Mouse (Mus musculus) heart, postnatal 0 days (tissue): Measurements from ENCODE around the gene Saa4. TPM values are rescaled to one million over a fixed set of nuclear protein-coding genes. Genes with fewer than 3 reads are reported as not detected.

Source experiments
- ATAC-seq: fragments of 200-750 bp; cut with Nextera tagmentation; 2 replicates; pipeline ENCODE4 v1.8.0; 2017; ENCODE audit warnings: low read depth, moderate number of reproducible peaks, moderate library complexity; ENCODE audit not compliant: insufficient read depth
- DNase-seq: peaks from one replicate; pipeline ENCODE4 v3.0.0-alpha.2; 2016; ENCODE audit warnings: low spot score
- H3K27ac ChIP-seq: fragments of 300-500 bp; sonication (generic); 2 replicates; pipeline ENCODE4 v1.5.1; 2014; ENCODE audit warnings: low read depth, mild to moderate bottlenecking
- H3K27me3 ChIP-seq: fragments of 300-500 bp; sonication (generic); 2 replicates; pipeline ENCODE4 v1.6.1; 2014; ENCODE audit warnings: low read length, mixed read lengths; ENCODE audit not compliant: control insufficient read depth, insufficient read depth
- H3K36me3 ChIP-seq: fragments of 300-500 bp; sonication (generic); replicated peaks from 2 replicates; pipeline ENCODE4 v1.6.1; 2014; ENCODE audit warnings: low read length, mixed read lengths; ENCODE audit not compliant: control insufficient read depth, insufficient read depth
- H3K4me1 ChIP-seq: fragments of 300-500 bp; sonication (generic); 2 replicates; pipeline ENCODE4 v1.6.1; 2014; ENCODE audit warnings: antibody characterized with exemption; ENCODE audit not compliant: control insufficient read depth, insufficient read depth
- H3K4me2 ChIP-seq: fragments of 300-500 bp; sonication (generic); 2 replicates; pipeline ENCODE4 v1.6.1; 2014; ENCODE audit warnings: low read depth, mild to moderate bottlenecking, low read length, moderate library complexity
- H3K4me3 ChIP-seq: fragments of 300-500 bp; sonication (generic); 2 replicates; pipeline ENCODE4 v1.5.1; 2014; ENCODE audit warnings: low read depth, low read length
- H3K9ac ChIP-seq: fragments of 300-500 bp; sonication (generic); replicated peaks from 2 replicates; pipeline ENCODE4 v1.6.1; 2014; ENCODE audit warnings: low read depth, low read length, mixed read lengths
- H3K9me3 ChIP-seq: fragments of 300-500 bp; sonication (generic); replicated peaks from 2 replicates; pipeline ENCODE4 v1.6.1; 2016; ENCODE audit warnings: low read length; ENCODE audit not compliant: control insufficient read depth
- CTCF ChIP-seq: IDR thresholded peaks from 2 replicates; pipeline ENCODE4 v1.5.1; 2016; ENCODE audit warnings: antibody characterized with exemption, control low read depth, low read depth
- EP300 ChIP-seq: IDR thresholded peaks from 2 replicates; pipeline ENCODE4 v1.6.1; 2016; ENCODE audit warnings: antibody characterized with exemption, low read depth
- WGBS: fragments of 180-500 bp; shearing (Covaris S2); extraction: QIAGEN DNeasy Blood & Tissue Kit; methylation state at CpG from one replicate; pipeline ENCODE4 v1.1.7; 2014; 5-methylcytosine and 5-hydroxymethylcytosine counted together
- polyA plus RNA-seq: library from polyadenylated mRNA; unstranded; fragments of >200 nt; fragmentation: Nextera tagmentation; extraction: Ambion mirVana; gene quantifications from 2 replicates; pipeline ENCODE4 v1.2.1, GENCODE M21; 2015
- total RNA-seq: library from RNA; depleted of rRNA; stranded (reverse); fragments of >200 nt; gene quantifications from 2 replicates; pipeline ENCODE4 v1.2.3, GENCODE M21; 2014; ENCODE audit warnings: low replicate concordance

The Saa4 gene
- total and polyA plus RNA-seq, 2 experiments from 2014 or later, result not detected

DNA sequence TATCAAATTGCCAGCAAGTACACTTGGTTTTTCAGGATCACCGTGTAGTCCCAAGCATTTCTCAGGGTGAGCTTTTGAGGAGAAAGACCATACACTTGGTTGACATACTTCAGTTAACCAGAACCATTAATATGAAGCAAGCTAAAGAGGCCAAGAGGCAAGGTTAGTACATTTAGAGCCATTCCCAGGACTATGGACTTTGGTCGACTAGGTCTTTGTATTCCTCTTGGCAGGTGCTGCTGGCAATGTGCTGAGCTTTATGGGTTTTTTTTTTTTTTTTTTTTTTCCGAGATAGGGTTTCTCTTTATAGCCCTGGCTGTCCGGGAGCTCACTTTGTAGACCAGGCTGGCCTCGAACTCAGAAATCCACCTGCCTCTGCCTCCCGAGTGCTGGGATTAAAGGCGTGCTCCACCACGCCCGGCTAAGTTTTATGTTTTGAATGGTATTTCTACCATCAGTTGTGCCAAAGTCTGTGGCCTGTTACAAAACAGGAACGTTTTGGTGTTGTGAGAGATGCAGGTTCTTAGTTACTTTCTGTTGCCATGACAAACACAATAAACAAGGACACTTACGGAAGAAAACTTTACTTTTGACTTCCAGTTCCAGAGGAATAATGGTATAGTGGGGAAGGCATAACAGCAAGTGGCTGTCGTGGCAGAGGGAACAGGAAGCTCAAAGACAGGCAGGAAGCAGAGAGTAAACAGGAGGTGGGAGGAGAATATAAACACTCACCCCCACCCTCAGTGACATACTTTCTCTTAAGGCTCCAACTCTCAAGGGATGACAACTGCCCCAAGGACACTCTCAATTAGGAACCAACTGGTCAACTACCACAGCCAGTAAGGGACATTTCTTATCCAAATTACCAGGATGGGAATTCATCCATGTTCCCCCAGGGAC, 6.4 kb upstream of the Saa4 start:
- ATAC-seq, result no peak
- WGBS, result 70% methylated on average over 12 of the region's 12 CpGs
- Histone ChIP-seq H3K9ac (no peak overlapping the region), H3K4me2 (no peak overlapping the region), H3K4me3 (no peak overlapping the region), H3K36me3 (no peaks in the 10 kb centered on the region), H3K4me1 (no peaks in the 10 kb centered on the region), H3K27ac (no peak overlapping the region), H3K27me3 (no peaks in the 10 kb centered on the region), H3K9me3 (no peaks in the 10 kb centered on the region)
- TF ChIP-seq EP300 (no peak), CTCF (no peak)
- DNase-seq, result no peak

- Histone ChIP-seq H3K27me3 (no peaks in the 10 kb centered on the region), H3K9ac (no peak overlapping the region), H3K36me3 (no peaks in the 10 kb centered on the region), H3K4me3 (no peak overlapping the region), H3K9me3 (no peaks in the 10 kb centered on the region), H3K27ac (no peak overlapping the region), H3K4me2 (no peak overlapping the region), H3K4me1 (no peaks in the 10 kb centered on the region)
- DNase-seq (no peak), ATAC-seq (no peak)
- 46% methylated on average over 2 of the region's 2 CpGs for WGBS
- TF ChIP-seq EP300 (no peak), CTCF (no peak)
Observed at GRCm38 (mm10) chr7:46734983-46735382, 2.6 kb upstream of the Saa4 start.

- no peaks in the 10 kb centered on the region for H3K9me3 ChIP-seq
- no peak for ATAC-seq
- DNase-seq, result no peak
- no peaks in the 10 kb centered on the region for H3K4me1 ChIP-seq
- H3K27ac ChIP-seq, result no peak overlapping the region
- TF ChIP-seq EP300, result no peak
- TF ChIP-seq CTCF, result no peak
- no peaks in the 10 kb centered on the region for H3K27me3 ChIP-seq
- 64% methylated on average over 1 of the region's 1 CpGs for WGBS
- no peak overlapping the region for H3K4me3 ChIP-seq
- no peak overlapping the region for H3K4me2 ChIP-seq
- H3K9ac ChIP-seq, result no peak overlapping the region
- no peaks in the 10 kb centered on the region for H3K36me3 ChIP-seq
Observed at GRCm38 (mm10) chr7:46727584-46727983, 4.8 kb downstream of the Saa4 start.

- no peak overlapping the region for H3K27ac ChIP-seq
- H3K27me3 ChIP-seq, result no peaks in the 10 kb centered on the region
- no peak for DNase-seq
- 67% methylated on average over 5 of the region's 5 CpGs for WGBS
- no peak overlapping the region for H3K4me2 ChIP-seq
- H3K4me1 ChIP-seq, result no peaks in the 10 kb centered on the region
- no peak overlapping the region for H3K9ac ChIP-seq
- H3K36me3 ChIP-seq, result no peaks in the 10 kb centered on the region
- TF ChIP-seq CTCF, result no peak
- TF ChIP-seq EP300, result no peak
- ATAC-seq, result no peak
- H3K9me3 ChIP-seq, result no peaks in the 10 kb centered on the region
- no peak overlapping the region for H3K4me3 ChIP-seq
Observed at GRCm38 (mm10) chr7:46724396-46724795, 8.0 kb downstream of the Saa4 start.

GRCm38 (mm10) chr7:46723849-46724248, 8.6 kb downstream of the Saa4 start:
- Histone ChIP-seq H3K4me1 (no peaks in the 10 kb centered on the region), H3K27ac (no peak overlapping the region), H3K9me3 (no peaks in the 10 kb centered on the region), H3K4me2 (no peak overlapping the region), H3K4me3 (no peak overlapping the region), H3K36me3 (no peaks in the 10 kb centered on the region), H3K9ac (no peak overlapping the region), H3K27me3 (no peaks in the 10 kb centered on the region)
- ATAC-seq, result no peak
- DNase-seq, result no peak
- WGBS, result 76% methylated on average over 3 of the region's 3 CpGs
- TF ChIP-seq EP300, result no peak
- no peak for TF ChIP-seq CTCF
